Mouse (Mus musculus): ENCODE data around the gene Prss42. TPM values are rescaled to one million over a fixed set of nuclear protein-coding genes. Genes with fewer than 3 reads are reported as not detected.
"Not testable (repeated sequence)": the region's sequence is repeated elsewhere in the genome, so short reads cannot be mapped to it uniquely, and the experiment has no call there.

Gene Prss42
- polyA plus RNA-seq, 1 experiment from 2014 or later, result 0.15 TPM

GRCm38 (mm10) chr9:110797013-110797412 is 953 bp upstream of the Prss42 start:
- H3K9ac ChIP-seq, result no peak overlapping the region
- no peaks in the 10 kb centered on the region for H3K4me1 ChIP-seq (replicated peaks)
- no peak overlapping the region for H3K4me2 ChIP-seq
- 76% methylated on average over 10 of the region's 10 CpGs for WGBS
- no peaks in the 10 kb centered on the region for H3K27me3 ChIP-seq
- H3K4me3 ChIP-seq, result no peak overlapping the region
- ATAC-seq (replicated peaks; ENCODE audit: insufficient number of reproducible peaks, insufficient read depth, low FRiP score, low read depth), result no peak
- no peak overlapping the region for H3K27ac ChIP-seq
- H3K36me3 ChIP-seq, result no peaks in the 10 kb centered on the region
- H3K9me3 ChIP-seq (replicated peaks), result no peaks in the 10 kb centered on the region

GRCm38 (mm10) chr9:110800834-110801479 is 3.0 kb downstream of the Prss42 start:
- no peak for ATAC-seq (replicated peaks; ENCODE audit: insufficient number of reproducible peaks, insufficient read depth, low FRiP score, low read depth)
- Histone ChIP-seq H3K4me2 (no peak overlapping the region), H3K4me3 (no peak overlapping the region), H3K36me3 (no peaks in the 10 kb centered on the region), H3K9me3 (replicated peaks) (no peaks in the 10 kb centered on the region), H3K27ac (no peak overlapping the region), H3K4me1 (replicated peaks) (no peaks in the 10 kb centered on the region), H3K27me3 (no peaks in the 10 kb centered on the region), H3K9ac (no peak overlapping the region)
- 80% methylated on average over 8 of the region's 8 CpGs for WGBS

GRCm38 (mm10) chr9:110803294-110803693 is 5.3 kb downstream of the Prss42 start:
- H3K27ac ChIP-seq, result no peak overlapping the region
- no peaks in the 10 kb centered on the region for H3K4me1 ChIP-seq (replicated peaks)
- no peaks in the 10 kb centered on the region for H3K9me3 ChIP-seq (replicated peaks)
- H3K27me3 ChIP-seq, result no peaks in the 10 kb centered on the region
- 59% methylated on average over 4 of the region's 4 CpGs for WGBS
- no peak overlapping the region for H3K9ac ChIP-seq
- no peak overlapping the region for H3K4me2 ChIP-seq
- ATAC-seq (replicated peaks; ENCODE audit: insufficient number of reproducible peaks, insufficient read depth, low FRiP score, low read depth), result no peak
- no peak overlapping the region for H3K4me3 ChIP-seq
- no peaks in the 10 kb centered on the region for H3K36me3 ChIP-seq

GRCm38 (mm10) chr9:110810051-110810450 is 12.1 kb downstream of the Prss42 start:
- WGBS, result 85% methylated on average over 4 of the region's 4 CpGs
- Histone ChIP-seq H3K9me3 (replicated peaks) (no peaks in the 10 kb centered on the region), H3K4me3 (no peak overlapping the region), H3K27me3 (peaks cover 5% of the 10 kb centered on the region; the same call in 1 of the 2 replicates), H3K4me2 (no peak overlapping the region), H3K36me3 (no peaks in the 10 kb centered on the region), H3K9ac (no peak overlapping the region), H3K4me1 (replicated peaks) (no peaks in the 10 kb centered on the region), H3K27ac (no peak overlapping the region)
- no peak for ATAC-seq (replicated peaks; ENCODE audit: insufficient number of reproducible peaks, insufficient read depth, low FRiP score, low read depth)

GRCm38 (mm10) chr9:110813789-110814188 is 15.8 kb downstream of the Prss42 start, which contains the start of gene Prss44:
Prss44 (plus strand) TSS chr9:110813994.
- no peak for ATAC-seq (replicated peaks; ENCODE audit: insufficient number of reproducible peaks, insufficient read depth, low FRiP score, low read depth)

GRCm38 (mm10) chr9:110820546-110820945 is 22.6 kb downstream of the Prss42 start:
- H3K27ac ChIP-seq; H3K4me2 ChIP-seq; H3K27me3 ChIP-seq; H3K4me3 ChIP-seq; H3K36me3 ChIP-seq; H3K9ac ChIP-seq; ATAC-seq (replicated peaks; ENCODE audit: insufficient number of reproducible peaks, insufficient read depth, low FRiP score, low read depth); H3K9me3 ChIP-seq (replicated peaks); H3K4me1 ChIP-seq (replicated peaks): not testable (repeated sequence)

More at GRCm38 (mm10) chr9:110813789-110814188, 15.8 kb downstream of the Prss42 start, which contains the start of gene Prss44:
- H3K27ac ChIP-seq, result no peak within 1 kb of the TSS
- no peaks in the 10 kb centered on the region for H3K9me3 ChIP-seq (replicated peaks)
- WGBS, result 57% methylated on average over 18 of the region's 18 CpGs
- H3K4me2 ChIP-seq, result no peak within 1 kb of the TSS
- H3K9ac ChIP-seq, result no peak within 1 kb of the TSS
- no peak within 1 kb of the TSS for H3K4me3 ChIP-seq
- no peaks in the 10 kb centered on the region for H3K4me1 ChIP-seq (replicated peaks)
- no peaks in the 10 kb centered on the region for H3K36me3 ChIP-seq
- H3K27me3 ChIP-seq, result peaks cover 5% of the 10 kb centered on the region; the same call in 1 of the 2 replicates

GRCm38 (mm10) chr9:110821436-110821835 is 23.5 kb downstream of the Prss42 start:
- no peaks in the 10 kb centered on the region for H3K36me3 ChIP-seq
- WGBS, result 74% methylated on average over 7 of the region's 7 CpGs

GRCm38 (mm10) chr9:110825426-110825825 is 27.5 kb downstream of the Prss42 start:
- ATAC-seq (replicated peaks; ENCODE audit: insufficient number of reproducible peaks, insufficient read depth, low FRiP score, low read depth), result no peak
- H3K27me3 ChIP-seq, result peaks cover 11% of the 10 kb centered on the region
- no peaks in the 10 kb centered on the region for H3K9me3 ChIP-seq (replicated peaks)
- 68% methylated on average over 4 of the region's 4 CpGs for WGBS
- H3K27ac ChIP-seq, result no peak overlapping the region
- H3K4me1 ChIP-seq (replicated peaks), result no peaks in the 10 kb centered on the region
- H3K36me3 ChIP-seq, result no peaks in the 10 kb centered on the region
- H3K9ac ChIP-seq, result no peak overlapping the region
- no peak overlapping the region for H3K4me3 ChIP-seq
- no peak overlapping the region for H3K4me2 ChIP-seq

More at GRCm38 (mm10) chr9:110821436-110821835, 23.5 kb downstream of the Prss42 start:
- H3K9me3 ChIP-seq (replicated peaks), result no peaks in the 10 kb centered on the region
- no peak for ATAC-seq (replicated peaks; ENCODE audit: insufficient number of reproducible peaks, insufficient read depth, low FRiP score, low read depth)
- H3K27me3 ChIP-seq, result no peaks in the 10 kb centered on the region
- no peak overlapping the region for H3K9ac ChIP-seq
- no peaks in the 10 kb centered on the region for H3K4me1 ChIP-seq (replicated peaks)
- no peak overlapping the region for H3K4me2 ChIP-seq
- H3K4me3 ChIP-seq, result no peak overlapping the region
- no peak overlapping the region for H3K27ac ChIP-seq

- Histone ChIP-seq H3K36me3 (no peaks in the 10 kb centered on the region), H3K9ac (no peak overlapping the region), H3K27me3 (peaks cover 11% of the 10 kb centered on the region), H3K4me2 (no peak overlapping the region), H3K27ac (no peak overlapping the region), H3K4me3 (no peak overlapping the region), H3K9me3 (replicated peaks) (no peaks in the 10 kb centered on the region), H3K4me1 (replicated peaks) (no peaks in the 10 kb centered on the region)
- WGBS, result 69% methylated on average over 7 of the region's 7 CpGs
- ATAC-seq (replicated peaks; ENCODE audit: insufficient number of reproducible peaks, insufficient read depth, low FRiP score, low read depth), result no peak
Observed at GRCm38 (mm10) chr9:110825832-110826231, 27.9 kb downstream of the Prss42 start.

GRCm38 (mm10) chr9:110826390-110826789 is 28.4 kb downstream of the Prss42 start, which contains the start of gene Prss43:
Prss43 (plus strand) TSS chr9:110826690.
- Histone ChIP-seq H3K27ac (no peak within 1 kb of the TSS), H3K27me3 (peaks cover 11% of the 10 kb centered on the region), H3K4me2 (no peak within 1 kb of the TSS), H3K4me3 (no peak within 1 kb of the TSS), H3K4me1 (replicated peaks) (no peaks in the 10 kb centered on the region), H3K9me3 (replicated peaks) (no peaks in the 10 kb centered on the region), H3K9ac (no peak within 1 kb of the TSS), H3K36me3 (no peaks in the 10 kb centered on the region)
- 79% methylated on average over 3 of the region's 3 CpGs for WGBS
- no peak for ATAC-seq (replicated peaks; ENCODE audit: insufficient number of reproducible peaks, insufficient read depth, low FRiP score, low read depth)

GRCm38 (mm10) chr9:110833021-110833420 is 35.1 kb downstream of the Prss42 start:
- H3K36me3 ChIP-seq, result no peaks in the 10 kb centered on the region
- ATAC-seq (replicated peaks; ENCODE audit: insufficient number of reproducible peaks, insufficient read depth, low FRiP score, low read depth), result no peak
- no peak overlapping the region for H3K4me2 ChIP-seq
- no peak overlapping the region for H3K27ac ChIP-seq
- peaks cover 4% of the 10 kb centered on the region; the same call in 1 of the 2 replicates for H3K27me3 ChIP-seq
- H3K9me3 ChIP-seq (replicated peaks), result no peaks in the 10 kb centered on the region
- H3K9ac ChIP-seq, result no peak overlapping the region
- H3K4me3 ChIP-seq, result no peak overlapping the region
- 66% methylated on average over 5 of the region's 5 CpGs for WGBS
- H3K4me1 ChIP-seq (replicated peaks), result no peaks in the 10 kb centered on the region

- 66% methylated on average over 19 of the region's 19 CpGs for WGBS
- Histone ChIP-seq H3K9ac (no peak within 1 kb of the TSS), H3K4me3 (no peak within 1 kb of the TSS), H3K36me3 (no peaks in the 10 kb centered on the region), H3K4me1 (replicated peaks) (no peaks in the 10 kb centered on the region), H3K9me3 (replicated peaks) (no peaks in the 10 kb centered on the region), H3K27me3 (no peaks in the 10 kb centered on the region), H3K27ac (no peak within 1 kb of the TSS), H3K4me2 (peak within 1 kb of the TSS; percentile 21)
- no peak for ATAC-seq (replicated peaks; ENCODE audit: insufficient number of reproducible peaks, insufficient read depth, low FRiP score, low read depth)
Observed at GRCm38 (mm10) chr9:110834411-110834810, 36.4 kb downstream of the Prss42 start, which contains the start of gene Prss45. Prss45 (plus strand) TSS chr9:110834588.

Measured in heart, embryonic 15.5 days (tissue).